In the genomic region with DNA sequence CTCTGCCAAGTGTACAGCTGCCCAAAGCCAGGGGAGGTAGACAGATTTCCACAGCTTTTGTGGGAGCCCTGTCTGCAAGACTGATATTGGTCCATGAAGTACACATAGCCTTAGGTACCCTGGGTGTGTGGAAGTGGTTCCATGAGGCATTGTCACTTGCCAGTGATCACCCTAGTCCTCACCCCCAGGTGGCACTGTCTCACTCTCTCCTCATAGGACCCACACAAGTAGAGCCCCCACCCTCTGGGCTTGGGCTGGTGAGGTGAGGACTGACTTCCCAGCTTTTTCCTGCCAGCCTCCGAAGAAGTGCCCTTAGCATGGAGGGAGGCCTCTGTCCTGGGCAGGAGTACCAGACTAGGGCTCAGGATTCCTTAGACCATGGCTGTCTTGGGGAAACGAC, we compare ENCODE assay signal across 8 mouse cellular contexts. TPM values are rescaled to one million over a fixed set of nuclear protein-coding genes. Genes with fewer than 3 reads are reported as not detected.
DNase-seq lines count a peak whose midpoint lies in the region; ATAC-seq and TF ChIP-seq lines count a peak whose summit lies in the region.

No protein-coding gene starts in this region.

- 0 out of 2 replicates have a peak, but pooled peaks cover under 1% of the 10 kb centered on the region for H3K4me1 ChIP-seq in liver, adult 2 months (ENCODE audit: control insufficient read depth, insufficient read depth, low read length)

- H3K4me3 ChIP-seq in liver, adult 2 months (ENCODE audit: insufficient read depth, low read depth, low read length) = no peak overlapping the region

- no peak for TF ChIP-seq POLR2A in liver, adult 2 months (IDR thresholded peaks at IDR 0.05; ENCODE audit: extremely low read depth, insufficient read depth, low read length)

- no peak for DNase-seq in frontal cortex, postnatal 10 days (ENCODE audit: low spot score in 2 of 2)
- DNase-seq in 416B (ENCODE audit: low read depth) = peak; percentile 50
- peak; percentile 33 for DNase-seq in cerebellum, adult 8-10 months
- DNase-seq in heart, postnatal 14 days = peak; percentile 55 to 65
- DNase-seq in liver, adult 2 months (ENCODE audit: extremely low read depth, low read depth, low spot score) = no peak
- DNase-seq in frontal cortex, postnatal 25 days (ENCODE audit: low spot score in 2 of 2) = no peak

- no peaks in the 10 kb centered on the region for H3K27me3 ChIP-seq in liver, adult 2 months (ENCODE audit: control insufficient read depth, insufficient read depth, low read length)

- no peaks in the 10 kb centered on the region for H3K36me3 ChIP-seq in liver, adult 2 months (ENCODE audit: control insufficient read depth, insufficient read depth, low read length)

- peak; percentile 63 for TF ChIP-seq CTCF in liver, adult 2 months (IDR thresholded peaks at IDR 0.05; ENCODE audit: low read depth, low read length)

- intact Hi-C loops in heart, postnatal 14 days (cut with DNase I) = loop anchor here (2.0 kb wide), 1 partner anchor 42 kb away; no protein-coding TSS in a partner anchor

- no peak overlapping the region for H3K27ac ChIP-seq in liver, adult 2 months (replicated peaks; ENCODE audit: insufficient read depth, low read depth, low read length)

- no peaks in the 10 kb centered on the region for H3K79me2 ChIP-seq in liver, adult 2 months (ENCODE audit: control insufficient read depth, insufficient read depth, low read length)

- no peak overlapping the region for H3K9ac ChIP-seq in liver, adult 2 months (ENCODE audit: low read depth, low read length)

- peak; percentile 38 for ATAC-seq in frontal cortex, adult (ENCODE audit: low TSS enrichment)
- peak; percentile 56 for ATAC-seq in neutrophil, adult 5-6 weeks (ENCODE audit: extremely low read depth, insufficient number of reproducible peaks, low FRiP score, poor library complexity, severe bottlenecking)

- 77% methylated on average over 2 of the region's 2 CpGs for WGBS in liver, adult 2 months

RNA-seq across cellular contexts. Expression of a gene that starts 19.4 kb away (rescaled TPM):
- total RNA-seq in heart, postnatal 14 days (2021) = 10 to 100 TPM; 53.2 to 53.9 TPM
- 1.8 and 2.5 TPM in 2 replicates for total RNA-seq in liver, adult 2 months (2014; rRNA removed)
- polyA plus RNA-seq in liver, adult 2 months (2012; rRNA removed) = 7.7 and 10.1 TPM in 2 replicates
- 18.7 and 22.0 TPM in 2 replicates for total RNA-seq in neutrophil, adult 5-6 weeks (2017)

Comparison
In these comparisons a context has a peak if more than half of its experiments do, and no peak if none do; other contexts are left out.
1. DNase-seq: peak in 416B (single experiment), cerebellum, adult 8-10 months (single experiment) and heart, postnatal 14 days (2 of 2); none in frontal cortex, postnatal 10 days (0 of 2), liver, adult 2 months (single experiment) and frontal cortex, postnatal 25 days (0 of 2).